Mouse (Mus musculus) pancreas, adult 10 weeks (tissue): ENCODE results near the gene Psmb2. TPM values are rescaled to one million over a fixed set of nuclear protein-coding genes. Genes with fewer than 3 reads are reported as not detected.

Experiments
- polyA plus RNA-seq: library from polyadenylated mRNA; stranded (reverse); fragments of 350-450 nt; fragmentation: Illumina TruSeq; extraction: RNeasy Lipid Tissue Mini Kit (QIAGEN cat#74804); gene quantifications from one replicate; pipeline ENCODE4 v1.2.3, GENCODE M21; 2015; ENCODE audit warnings: low read depth, low replicate concordance; ENCODE audit not compliant: insufficient read depth

Psmb2 gene
- 26.3 TPM for polyA plus RNA-seq

GRCm38 (mm10) chr4:126677054-126678003 lies at the start of gene Psmb2:
Gene Psmb2, plus strand, starts transcription at chr4:126677630.

GRCm38 (mm10) chr4:126736001-126736414 lies 58.6 kb downstream of the Psmb2 start, which contains the start of gene Tfap2e:
Gene Tfap2e, minus strand, starts transcription at chr4:126736240.

GRCm38 (mm10) chr4:126753268-126754230 lies 76.1 kb downstream of the Psmb2 start, which contains the start of the genes Ncdn and AU040320:
Gene Ncdn, minus strand, starts transcription at chr4:126753438.
Gene AU040320, plus strand, starts transcription at chr4:126753544.

Other genes with a start within 250 kb of the Psmb2 start
- 2.9 TPM for gene Ago3, start 248.1 kb upstream of the Psmb2 start, polyA plus RNA-seq
- gene Ago1, start 209.0 kb upstream of the Psmb2 start, polyA plus RNA-seq, result 3.5 TPM
- gene Ago4, start 144.2 kb upstream of the Psmb2 start, polyA plus RNA-seq, result 1.5 TPM
- gene Clspn, start 120.7 kb upstream of the Psmb2 start, polyA plus RNA-seq, result 0.26 TPM
- 2.9 TPM for gene 5730409E04Rik, start 67.8 kb upstream of the Psmb2 start, polyA plus RNA-seq
- gene Tfap2e, start 58.6 kb downstream of the Psmb2 start, polyA plus RNA-seq, result not detected
- 5.3 TPM for gene Ncdn, start 75.8 kb downstream of the Psmb2 start, polyA plus RNA-seq
- gene AU040320, start 75.9 kb downstream of the Psmb2 start, polyA plus RNA-seq, result 9.8 TPM